Mouse (Mus musculus) megakaryocyte, embryonic 14.5 days (primary cell): ENCODE measurements around the gene Ndufv1.
"Not testable (repeated sequence)": the region's sequence is repeated elsewhere in the genome, so short reads cannot be mapped to it uniquely, and the experiment has no call there.

ENCODE experiments used
- FLI1 ChIP-seq: IDR thresholded peaks from 2 replicates; pipeline ENCODE4 v1.6.1; 2012; ENCODE audit warnings: low read length, inconsistent platforms, mixed read lengths
- GATA1 ChIP-seq: IDR thresholded peaks from 3 replicates; pipeline ENCODE4 v1.6.1; 2012; ENCODE audit warnings: mixed read lengths, low read length, inconsistent platforms, borderline replicate concordance

- not testable (repeated sequence) for TF ChIP-seq GATA1, FLI1
Observed at GRCm38 (mm10) chr19:4037154-4037787, 24.7 kb upstream of the Ndufv1 start.
